Mouse (Mus musculus): ENCODE measurements around the gene Nol9.

Nol9 gene

DNA sequence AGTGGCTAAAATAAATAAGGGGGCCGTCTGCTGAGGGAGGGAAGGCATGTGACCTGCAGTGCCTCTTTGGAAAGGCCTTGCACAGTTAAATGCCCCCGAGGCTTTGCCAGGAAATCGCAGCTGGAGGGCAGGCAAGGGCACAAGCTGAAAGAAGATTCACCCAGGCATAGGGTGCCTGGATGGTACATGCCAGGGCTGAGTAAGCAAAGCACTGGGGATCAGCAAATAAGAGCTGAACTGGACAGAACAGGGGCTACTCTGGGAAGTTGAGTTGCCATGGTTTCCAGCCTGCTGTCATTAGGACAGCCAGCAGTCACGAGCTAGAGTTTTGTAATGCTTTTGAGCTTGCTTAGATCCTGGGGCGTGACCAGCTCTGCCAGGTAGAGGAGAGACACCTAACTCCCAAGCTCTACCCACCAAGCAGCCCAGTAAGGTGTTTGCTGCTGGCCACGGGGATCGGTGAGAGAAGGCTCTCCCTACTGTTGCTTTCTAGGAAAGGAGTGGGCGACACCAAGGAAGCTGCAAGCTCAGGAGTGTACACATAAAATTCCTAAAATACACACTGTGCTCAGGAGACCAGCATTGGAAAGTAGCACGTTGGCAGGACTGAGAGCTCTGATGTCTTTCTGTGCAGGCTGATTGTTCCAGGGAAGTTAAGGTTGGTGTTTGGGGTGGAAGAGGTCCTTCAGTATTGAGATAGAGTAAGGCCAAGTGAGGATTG, 23.4 kb downstream of the Nol9 start:
- ATAC-seq (ENCODE audit: low TSS enrichment), result peak; percentile 93

DNA sequence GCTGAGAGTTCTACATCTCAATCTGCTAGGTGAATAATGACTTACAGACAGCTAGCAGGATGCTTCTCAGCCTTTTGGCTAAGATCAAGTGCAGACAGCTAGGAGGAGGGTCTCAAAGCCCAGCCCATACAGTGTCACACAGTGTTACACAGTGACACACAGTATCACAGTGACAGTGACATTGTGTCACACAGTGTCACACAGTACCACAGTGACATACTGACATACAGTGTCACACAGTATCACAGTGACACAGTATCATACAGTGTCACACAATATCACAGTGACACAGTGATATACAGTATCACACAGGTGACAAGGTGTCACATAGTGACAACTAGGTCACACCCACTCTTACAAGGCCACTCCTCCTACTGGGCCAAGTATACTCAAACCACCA, 28.2 kb downstream of the Nol9 start:
- no peak for ATAC-seq (ENCODE audit: low TSS enrichment)

DNA sequence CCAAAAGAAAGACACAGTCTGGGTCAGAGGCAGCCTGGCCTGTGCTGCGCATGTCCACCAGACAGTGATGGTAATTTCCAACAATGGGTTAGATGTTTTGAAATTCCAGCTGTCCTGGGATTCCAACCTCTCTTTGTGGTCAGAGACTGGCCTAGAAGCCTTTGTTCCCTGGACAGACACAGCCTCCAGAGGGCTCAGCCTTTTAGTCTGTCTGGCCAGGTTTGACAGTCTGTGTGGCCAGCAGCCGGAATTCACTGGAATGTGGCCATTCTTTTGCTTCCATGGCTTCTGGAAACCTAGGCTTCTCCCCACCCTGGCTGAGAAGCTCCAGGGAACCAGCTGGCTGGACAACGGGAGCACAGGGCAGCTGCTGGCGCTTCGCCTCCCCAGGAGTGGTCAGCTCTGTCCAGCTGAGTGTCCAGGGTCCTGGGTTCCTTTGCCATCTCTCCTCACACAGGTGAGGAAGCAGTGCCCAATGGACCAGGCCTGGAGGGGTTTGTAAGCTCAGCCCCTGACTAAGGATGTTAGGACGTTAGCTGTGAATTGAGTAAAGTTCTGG, 29.1 kb downstream of the Nol9 start:
- no peak for ATAC-seq (ENCODE audit: low TSS enrichment)

DNA sequence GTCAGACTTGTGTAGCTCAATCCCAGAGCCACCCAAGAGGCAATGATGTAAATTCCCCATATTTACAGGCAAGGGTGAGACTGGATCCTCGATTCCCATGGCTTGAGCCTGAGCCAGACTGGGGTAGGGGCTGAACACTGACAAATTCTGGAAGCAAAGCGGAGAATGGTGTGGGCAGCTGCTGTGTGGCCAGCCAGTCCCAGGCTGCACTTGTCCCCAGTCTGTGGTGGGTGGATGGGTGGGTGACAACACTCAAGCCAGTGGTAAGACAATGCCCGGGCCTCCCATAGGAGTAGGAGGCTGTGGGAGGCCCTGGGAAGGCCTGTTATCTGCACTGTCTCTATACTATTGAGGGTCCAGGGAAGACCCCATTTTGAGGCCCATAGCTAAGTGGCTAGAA, 30.1 kb downstream of the Nol9 start:
- no peak for ATAC-seq (ENCODE audit: low TSS enrichment)

DNA sequence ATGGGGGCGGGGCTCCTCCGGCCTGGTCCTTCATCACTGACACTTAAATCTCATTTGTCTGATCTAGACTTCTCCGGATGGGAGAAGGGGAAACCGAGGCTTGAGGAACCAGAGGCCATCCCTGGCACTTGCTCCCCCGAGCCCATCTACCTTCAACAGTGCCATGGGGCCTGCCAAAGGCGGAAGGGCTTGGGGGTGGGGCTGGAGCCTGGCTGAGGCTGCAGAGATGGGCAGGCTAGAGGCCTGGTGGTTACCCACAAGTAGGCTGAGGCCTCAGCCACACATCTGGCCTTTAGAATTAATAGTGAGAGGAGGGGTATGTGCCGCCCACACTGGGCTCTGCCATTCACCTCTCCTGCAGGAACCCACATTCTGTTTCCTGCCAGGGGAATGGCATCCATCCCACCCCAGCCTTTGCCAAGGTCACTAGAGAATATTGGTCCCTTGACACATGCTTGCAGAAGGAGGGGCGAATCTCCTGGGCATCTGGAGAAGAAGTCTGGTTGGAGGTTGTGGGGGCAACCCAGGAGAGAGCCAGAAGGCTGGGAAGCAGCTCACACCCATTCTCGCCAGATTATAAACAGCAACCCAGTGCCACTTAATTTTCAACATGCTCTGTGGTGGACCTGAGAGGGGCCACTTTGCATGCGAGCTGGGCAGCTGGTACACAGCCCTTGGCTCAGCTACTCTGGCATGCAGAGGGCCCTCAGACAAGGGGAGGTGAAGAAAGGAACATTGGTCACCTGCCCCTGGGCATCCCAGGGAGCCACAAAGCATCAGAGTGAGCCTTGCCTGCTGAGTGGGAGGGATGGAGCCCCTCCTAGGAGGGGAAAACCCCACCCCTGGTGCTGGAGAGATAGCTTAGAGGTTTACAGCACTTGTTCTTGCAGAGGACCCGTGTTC, 31.6 kb downstream of the Nol9 start:
- no peak for ATAC-seq (ENCODE audit: low TSS enrichment)

DNA sequence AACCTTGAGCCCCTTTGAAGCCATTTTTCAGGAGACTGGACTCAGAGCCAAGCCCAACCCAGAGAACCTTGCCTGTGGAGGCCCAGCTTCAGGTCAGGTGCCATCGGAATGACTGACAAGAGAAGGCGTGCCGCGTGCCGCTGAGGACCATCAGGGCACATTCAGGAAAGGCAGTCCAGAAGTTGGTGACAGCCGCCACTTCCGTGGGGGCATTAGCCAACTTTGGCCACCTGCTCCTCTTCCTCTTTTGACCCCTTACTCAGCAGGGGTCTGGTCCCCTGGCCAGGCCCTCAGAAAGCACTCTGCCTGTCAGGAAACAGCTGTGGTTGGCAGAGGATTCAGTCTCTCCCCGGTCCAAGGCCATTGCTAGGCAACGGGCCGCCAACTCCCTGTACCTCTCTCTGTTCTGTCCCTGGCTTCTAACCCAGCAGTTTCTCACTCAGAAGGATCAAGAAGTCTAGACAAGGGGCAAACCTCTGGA, 33.0 kb downstream of the Nol9 start, which contains the start of gene Plekhg5:
Gene Plekhg5 (plus strand): TSS at position 378 of the 481 bp plus-strand sequence.
- ATAC-seq (ENCODE audit: low TSS enrichment), result peak; percentile 41; the same call in 1 of the 2 replicates

DNA sequence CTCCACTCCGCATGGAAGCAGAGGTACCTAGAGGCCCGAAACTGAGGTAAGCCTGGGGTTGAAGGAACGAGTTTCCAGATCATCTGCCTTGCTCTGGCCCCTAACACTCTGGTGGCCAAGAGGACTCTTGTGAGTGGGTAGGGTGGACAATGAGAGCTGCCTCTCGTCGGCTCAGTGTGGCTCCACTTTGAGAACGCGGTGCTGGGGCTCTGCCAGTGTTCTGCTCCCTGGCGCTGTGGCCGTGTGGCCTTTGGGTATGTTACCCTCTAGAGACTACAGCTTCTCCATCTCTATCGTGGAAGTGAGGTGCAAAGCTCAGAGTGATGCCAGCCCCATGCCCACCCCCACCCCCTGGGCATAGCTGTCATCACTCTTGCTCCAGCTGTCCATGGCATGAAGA, 33.5 kb downstream of the Nol9 start:
- ATAC-seq (ENCODE audit: low TSS enrichment), result no peak

DNA sequence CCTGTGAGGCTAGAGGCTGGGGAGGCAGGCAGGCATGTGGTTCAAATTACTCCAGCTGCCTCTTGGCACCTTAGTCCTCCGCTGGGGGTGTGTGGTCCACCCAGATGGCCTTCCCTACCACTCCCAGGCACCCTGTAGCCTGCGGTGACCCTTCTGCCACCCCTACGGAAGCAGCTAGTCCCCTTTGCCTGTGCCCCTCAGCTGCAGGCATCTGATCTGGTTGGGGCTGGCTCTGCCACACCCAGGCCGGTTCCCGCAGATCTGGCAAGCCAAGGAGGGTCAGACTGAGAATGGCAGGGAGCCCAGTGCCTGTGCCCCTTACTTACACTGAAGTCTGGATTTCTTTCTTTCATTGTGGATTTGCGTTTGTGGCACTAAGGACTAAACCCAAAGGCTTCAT, 34.6 kb downstream of the Nol9 start:
- no peak for ATAC-seq (ENCODE audit: low TSS enrichment)

DNA sequence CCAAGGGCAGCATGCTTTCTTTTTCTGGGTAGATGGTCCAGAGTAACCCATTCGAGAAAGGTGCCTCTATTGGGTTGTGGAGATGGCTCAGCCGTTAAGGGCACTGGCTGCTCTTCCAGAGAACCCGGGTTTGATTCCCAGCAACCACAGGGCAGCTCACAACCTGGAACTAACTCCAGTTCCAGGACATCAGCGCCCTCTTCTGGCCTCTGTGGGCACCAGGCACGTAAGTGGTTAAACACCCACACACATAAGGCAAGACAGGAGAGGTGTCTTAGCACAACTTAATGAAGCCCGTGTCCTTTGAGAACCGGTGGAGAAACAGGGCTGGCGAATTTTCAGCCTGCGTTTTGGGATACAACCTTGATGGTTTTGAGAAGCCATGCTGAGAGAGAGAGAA, 35.4 kb downstream of the Nol9 start:
- ATAC-seq (ENCODE audit: low TSS enrichment), result no peak

DNA sequence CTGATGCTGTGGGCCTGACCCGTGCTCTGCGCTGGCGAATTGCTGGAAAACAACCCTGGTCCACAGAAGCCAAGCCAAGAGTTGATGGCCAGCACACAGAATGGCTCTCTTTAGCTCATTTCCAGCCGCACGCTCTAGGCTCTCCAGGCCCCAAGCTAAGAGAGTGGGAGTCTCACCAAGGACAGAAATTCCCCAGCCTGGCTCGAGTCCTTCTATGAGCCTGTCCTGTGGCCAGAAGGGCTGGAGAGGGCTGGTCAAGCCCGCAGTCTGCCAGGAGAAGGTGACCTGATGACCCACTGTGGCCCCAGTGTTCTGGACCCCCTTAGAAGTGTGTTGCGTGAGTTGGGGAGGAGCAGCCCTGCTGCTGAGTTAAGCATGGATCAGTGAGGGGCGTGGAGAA, 38.1 kb downstream of the Nol9 start:
- ATAC-seq (ENCODE audit: low TSS enrichment), result no peak

DNA sequence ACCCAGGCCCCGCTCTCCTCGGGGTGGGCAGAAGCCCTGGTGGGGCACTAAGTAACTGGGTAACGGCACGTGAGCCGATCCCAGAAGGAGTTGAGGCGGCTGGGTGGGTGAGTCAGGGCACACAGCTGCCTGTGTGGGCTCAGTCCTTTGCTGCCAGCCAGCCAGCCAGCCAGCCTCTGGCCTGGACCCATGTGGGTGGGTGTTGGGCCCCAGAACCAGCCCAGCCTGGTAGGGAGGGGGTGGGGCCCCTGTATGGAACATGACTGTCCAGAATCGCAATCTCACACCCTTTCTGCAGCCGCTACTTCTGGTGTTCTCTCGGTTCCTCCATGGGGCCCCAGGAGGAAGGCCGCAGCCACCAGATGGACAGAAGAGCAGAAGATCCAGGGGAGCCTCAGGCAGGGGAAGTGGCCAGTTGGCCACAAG, 39.0 kb downstream of the Nol9 start:
- ATAC-seq (ENCODE audit: low TSS enrichment), result peak; percentile 50; the same call in 1 of the 2 replicates

DNA sequence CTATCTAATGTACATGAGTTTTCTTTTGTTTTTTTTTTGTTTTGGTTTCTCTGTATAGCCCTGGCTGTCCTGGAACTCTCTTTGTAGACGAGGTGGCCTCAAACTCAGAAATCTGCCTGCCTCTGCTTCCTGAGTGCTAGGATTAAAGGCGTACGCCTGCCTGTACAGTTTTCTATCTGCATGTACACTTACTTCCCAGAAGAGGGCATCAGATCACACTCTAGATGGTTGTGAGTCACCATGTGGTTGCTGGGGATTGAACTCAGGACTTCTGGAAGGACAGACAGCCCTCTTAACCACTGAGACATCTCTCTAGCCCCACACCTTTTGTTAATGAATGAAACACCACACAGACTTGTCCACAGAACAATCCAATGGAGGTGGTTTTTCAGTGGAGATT, 40.1 kb downstream of the Nol9 start:
- ATAC-seq (ENCODE audit: low TSS enrichment), result no peak

DNA sequence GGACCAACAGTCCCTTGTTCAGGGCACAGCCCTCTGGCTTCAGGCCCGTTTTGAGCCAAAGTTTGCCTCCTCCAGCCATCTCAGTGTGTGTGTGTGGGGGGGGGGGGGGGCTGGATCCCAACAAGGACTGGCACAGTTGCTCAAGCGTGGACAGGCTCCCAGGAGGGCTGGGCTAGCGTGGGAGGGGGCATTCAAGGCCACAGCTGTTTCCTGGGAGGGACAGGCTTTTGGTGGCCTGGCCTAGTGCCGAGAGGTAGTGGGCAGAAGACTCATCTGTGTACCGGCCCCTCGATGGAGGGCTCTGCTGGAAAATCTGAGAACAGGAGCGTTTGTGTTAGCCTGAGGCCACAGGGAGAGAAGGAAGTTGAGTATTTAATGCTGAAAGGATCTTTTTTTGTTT, 40.8 kb downstream of the Nol9 start:
- no peak for ATAC-seq (ENCODE audit: low TSS enrichment)

DNA sequence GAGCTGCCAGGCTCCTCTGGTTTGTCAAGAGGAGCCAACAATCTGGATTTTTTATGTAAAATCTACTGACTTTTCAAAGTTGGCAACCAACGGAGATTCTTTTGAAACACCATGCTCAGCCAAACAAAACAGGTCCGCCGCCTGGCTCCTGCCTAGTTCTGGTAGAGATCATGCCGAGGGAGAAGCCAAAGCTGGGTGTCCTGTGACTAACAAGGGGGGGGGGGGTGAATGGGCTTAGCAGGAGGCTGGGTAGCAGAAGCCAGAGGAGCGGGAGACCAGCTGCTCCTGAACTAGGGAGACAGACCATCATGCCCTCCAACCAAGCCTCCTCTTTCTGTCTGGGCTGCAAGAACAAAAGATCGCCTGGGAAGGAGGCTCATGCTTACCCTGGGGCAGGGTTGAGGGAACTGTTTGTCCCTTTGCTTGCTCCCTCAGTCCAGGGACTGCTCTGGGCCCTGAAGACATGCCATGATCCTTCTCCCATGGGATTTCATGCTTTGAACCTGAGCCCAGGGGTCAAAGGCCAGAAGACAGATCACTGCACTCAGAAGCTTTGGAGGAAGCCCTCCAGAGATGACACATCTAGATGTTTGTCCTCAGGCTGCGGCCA, 44.6 kb downstream of the Nol9 start:
- no peak for ATAC-seq (ENCODE audit: low TSS enrichment)

DNA sequence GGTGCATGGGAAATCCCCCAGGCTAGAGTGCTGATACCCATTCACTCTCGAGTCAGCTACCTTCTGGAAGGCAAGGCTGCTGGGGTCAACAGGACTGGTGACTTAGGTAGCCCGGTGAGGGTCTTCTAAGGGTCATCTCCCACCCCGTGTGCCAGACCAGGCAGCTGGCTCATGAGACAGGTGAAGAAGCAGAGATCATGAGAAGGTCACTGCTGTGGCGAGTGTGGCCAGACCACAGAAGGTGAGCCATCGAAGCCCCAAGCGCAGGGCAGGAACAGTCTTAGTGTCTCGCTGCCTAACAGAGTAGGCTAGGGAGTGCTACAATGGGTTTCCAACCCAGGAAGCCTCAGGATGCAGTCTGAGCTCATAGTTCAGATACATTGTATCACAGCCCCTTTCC, 45.5 kb downstream of the Nol9 start:
- no peak for ATAC-seq (ENCODE audit: low TSS enrichment)

DNA sequence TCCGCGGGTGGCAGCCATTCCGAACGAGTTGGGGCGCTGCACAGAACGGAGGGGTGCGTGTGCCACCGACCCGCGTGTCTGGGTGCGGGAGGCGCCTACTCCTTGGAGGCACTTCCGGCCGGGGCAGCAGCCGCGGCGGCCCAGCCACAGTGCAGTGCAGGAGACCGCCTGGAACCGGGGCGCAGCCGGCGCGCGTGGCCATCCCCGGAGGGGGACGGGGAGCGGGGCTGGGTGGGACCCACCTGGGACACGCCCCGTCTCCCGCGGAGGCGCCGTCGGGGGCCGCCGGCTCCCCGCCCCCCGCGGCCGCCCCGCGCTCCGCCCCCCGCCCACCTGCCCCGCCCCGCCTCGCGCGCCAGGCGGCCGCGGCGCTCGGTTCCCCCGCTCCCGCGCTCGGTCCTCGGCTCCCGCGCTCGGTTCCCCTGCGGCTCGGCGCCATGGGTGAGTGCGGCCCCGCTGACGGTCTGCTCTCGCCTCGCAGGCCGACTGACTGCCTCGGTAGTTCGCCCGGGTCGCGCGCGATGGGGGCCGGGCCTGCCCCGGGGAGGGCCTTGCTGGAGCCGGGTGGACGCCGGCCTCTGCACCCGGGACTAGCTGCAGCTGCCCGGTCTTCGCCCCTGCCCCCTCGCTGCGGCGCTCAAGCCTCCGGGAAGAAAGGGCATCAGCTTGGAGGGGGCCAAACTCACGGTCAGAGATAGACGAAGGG, 47.5 kb downstream of the Nol9 start:
- peak; percentile 31 for ATAC-seq (ENCODE audit: low TSS enrichment)

DNA sequence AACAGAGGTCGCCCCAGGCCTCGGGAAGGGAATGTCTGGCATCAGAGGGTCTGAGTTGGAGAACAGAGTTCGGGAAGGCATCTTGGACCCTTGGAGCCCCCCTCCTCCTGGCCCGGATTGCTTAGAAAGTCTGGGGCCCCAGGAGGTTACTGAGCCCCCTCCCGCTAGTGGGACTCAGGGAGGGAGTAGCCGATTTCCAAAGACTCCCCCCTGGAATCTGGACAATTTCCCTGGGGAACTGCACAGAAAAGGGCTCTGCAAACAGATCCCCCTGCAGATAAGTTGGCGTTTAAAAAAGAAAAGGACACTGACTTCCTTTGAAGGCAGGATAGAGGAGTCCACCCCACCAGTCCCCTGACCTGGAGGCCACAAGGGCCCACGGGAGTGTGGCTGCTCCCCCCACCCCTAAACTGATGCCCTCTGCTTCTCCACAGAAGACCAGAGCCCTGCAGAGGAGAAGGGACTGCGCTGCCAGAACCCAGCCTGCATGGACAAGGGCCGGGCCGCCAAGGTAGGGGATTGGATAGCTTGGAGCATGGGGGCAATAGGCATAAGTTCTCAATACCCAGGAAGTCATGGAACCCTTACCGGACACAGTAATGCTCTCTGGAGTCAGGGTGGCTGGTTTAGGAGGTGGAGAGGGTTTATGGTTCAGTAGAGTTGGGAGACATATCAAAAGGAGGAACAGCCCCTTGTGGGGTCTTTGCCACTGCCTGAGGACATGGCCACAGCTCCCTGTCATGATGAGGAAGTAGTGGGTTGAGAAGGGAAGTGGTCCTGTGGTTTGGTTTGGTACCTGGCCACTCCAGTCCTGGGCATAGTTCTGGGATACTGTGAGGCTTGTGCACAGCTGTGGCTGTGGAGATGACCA, 48.3 kb downstream of the Nol9 start:
- ATAC-seq (ENCODE audit: low TSS enrichment), result no peak

DNA sequence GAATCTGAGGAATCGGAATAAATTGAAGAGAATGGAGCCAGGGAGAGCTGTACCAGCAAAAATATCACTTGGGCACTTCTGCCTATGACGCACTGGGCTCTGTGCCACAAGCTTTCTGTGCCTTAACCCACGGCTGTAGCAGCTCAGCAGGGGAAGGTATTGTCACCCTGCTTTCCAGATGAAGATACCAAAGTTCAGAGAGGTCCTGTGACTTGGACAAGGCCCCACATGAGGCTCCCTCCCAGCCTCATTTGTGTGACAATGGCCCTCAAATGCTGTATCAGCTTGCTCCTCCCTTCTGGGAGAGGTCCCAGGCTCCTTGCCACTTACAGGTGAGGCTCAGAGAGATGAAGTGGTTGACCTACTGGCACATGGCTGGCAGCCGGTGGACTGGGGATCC, 49.0 kb downstream of the Nol9 start:
- ATAC-seq (ENCODE audit: low TSS enrichment), result peak; percentile 13; the same call in 1 of the 2 replicates

DNA sequence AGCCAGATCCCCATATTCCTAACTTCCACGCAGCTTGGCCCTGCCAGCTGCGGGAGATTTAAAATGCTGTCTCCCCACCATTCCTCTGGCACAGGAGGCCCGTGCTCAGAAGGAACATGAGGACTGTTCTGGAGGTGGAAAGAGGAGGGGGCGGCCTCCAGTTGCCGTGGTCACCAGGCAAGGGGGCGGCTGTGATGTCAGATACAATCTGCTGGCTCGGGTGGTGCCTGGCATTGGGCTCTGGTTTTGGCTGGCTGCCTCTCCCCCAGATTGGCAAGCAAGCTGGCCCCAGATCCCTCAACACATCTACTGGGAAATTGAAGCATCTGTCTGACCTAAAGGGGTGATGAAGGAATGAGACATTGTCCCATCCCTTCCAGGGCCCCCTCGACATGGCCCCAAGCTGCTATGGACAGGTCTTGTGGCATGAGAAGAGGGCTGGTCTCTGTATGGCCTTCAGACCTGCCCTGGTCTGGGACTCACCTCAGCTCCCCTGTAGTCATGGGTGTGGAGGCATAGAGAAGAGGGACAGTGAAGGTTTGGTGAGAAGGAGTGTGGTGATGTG, 49.5 kb downstream of the Nol9 start:
- ATAC-seq (ENCODE audit: low TSS enrichment), result peak; percentile 62

DNA sequence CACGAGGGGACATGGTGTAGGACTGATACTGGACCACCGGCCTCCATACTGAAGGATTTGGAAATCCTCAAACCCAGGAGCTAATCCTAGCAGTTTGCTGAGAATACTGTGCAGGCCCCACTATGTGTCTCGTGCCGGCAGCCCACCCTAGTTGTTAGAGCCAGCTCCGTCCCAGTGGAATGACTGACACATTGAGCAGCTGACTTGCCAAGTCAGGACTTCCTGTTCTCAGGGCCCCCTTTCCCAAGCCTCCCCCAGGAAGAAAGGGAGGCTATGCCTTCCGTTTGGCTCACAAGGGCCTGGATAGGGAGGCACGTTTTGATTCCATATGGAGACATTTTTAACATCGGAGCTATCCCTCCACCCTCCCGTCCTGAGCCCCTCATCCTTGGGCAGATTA, 51.1 kb downstream of the Nol9 start:
- ATAC-seq (ENCODE audit: low TSS enrichment), result no peak

All from frontal cortex, adult (tissue).